In genomic region chr7:129635898-129636640, GRCm38 (mm10) we compare ENCODE assay signal across 25 mouse cellular contexts. TPM values are rescaled to one million over a fixed set of nuclear protein-coding genes. Genes with fewer than 3 reads are reported as not detected.
DNase-seq lines count a peak whose midpoint lies in the region; ATAC-seq and TF ChIP-seq lines count a peak whose summit lies in the region.
"Had no signal": no experiment of that assay in that cellular context is flagged by ENCODE, and none has a peak within 500 bp of the region (broad histone marks: within the 10 kb centered on the region; RNA-seq: fewer than 3 reads in every experiment).

No protein-coding gene starts in this region.

- 0 out of 2 replicates have a peak, but pooled peaks cover 2% of the 10 kb centered on the region for H3K4me1 ChIP-seq in heart, embryonic 10.5 days
- H3K4me1 ChIP-seq in kidney, postnatal 0 days (replicated peaks; ENCODE audit: insufficient read depth, low read length): no peaks in the 10 kb centered on the region
- H3K4me1 ChIP-seq: forebrain, embryonic 12.5 days; forebrain, embryonic 15.5 days; hindbrain, embryonic 13.5 days; intestine, embryonic 15.5 days had no signal

- no peaks in the 10 kb centered on the region for H3K27me3 ChIP-seq in heart, embryonic 10.5 days (ENCODE audit: insufficient read depth, poor library complexity, severe bottlenecking)
- H3K27me3 ChIP-seq in kidney, postnatal 0 days (ENCODE audit: insufficient read depth, low read length): no peaks in the 10 kb centered on the region
- H3K27me3 ChIP-seq: embryonic facial prominence, embryonic 13.5 days; forebrain, embryonic 12.5 days; forebrain, embryonic 15.5 days; hindbrain, embryonic 13.5 days; intestine, embryonic 15.5 days had no signal

- peak; percentile 66 for DNase-seq in heart, embryonic 10.5 days (ENCODE audit: low spot score)
- no peak for DNase-seq in heart, adult 18-20 months
- no peak for DNase-seq in kidney, postnatal 0 days (ENCODE audit: low spot score)
- no peak for DNase-seq in kidney, postnatal 36 days
- no peak for DNase-seq in cerebellum, postnatal 36 days
- no peak for DNase-seq in cerebellum, adult 8-10 months
- DNase-seq: adrenal gland, adult 2 months; adrenal gland, postnatal 14 days; cerebellum, adult 11-12 months; cerebellum, adult 9-10 months; cerebellum, postnatal 14 days; embryo, embryonic 11 days; gastrocnemius, postnatal 25 days had no signal

- no peak for ATAC-seq in kidney, postnatal 0 days (replicated peaks; ENCODE audit: low FRiP score, low read depth)
- 0 out of 2 replicates have a peak, but pooled peaks have one; percentile 10 for ATAC-seq in granulocyte monocyte progenitor cell, adult 5-6 weeks (replicated peaks; ENCODE audit: poor library complexity, severe bottlenecking)
- peak; percentile 35 for ATAC-seq in megakaryocyte, adult 5-6 weeks (ENCODE audit: poor library complexity, severe bottlenecking)
- ATAC-seq: CD4-positive, CD25-positive, alpha-beta regulatory T cell, adult 4 months; forebrain, embryonic 15.5 days; hindbrain, embryonic 16.5 days; intestine, embryonic 15.5 days had no signal

- no peak overlapping the region for H3K9ac ChIP-seq in kidney, postnatal 0 days (ENCODE audit: low read depth, low read length)
- H3K9ac ChIP-seq: embryonic facial prominence, embryonic 13.5 days; forebrain, embryonic 12.5 days; forebrain, embryonic 15.5 days; hindbrain, embryonic 13.5 days; intestine, embryonic 15.5 days had no signal

- TF ChIP-seq CTCF in kidney, postnatal 0 days (IDR thresholded peaks at IDR 0.05; ENCODE audit: low read depth): no peak

- H3K4me2 ChIP-seq in kidney, postnatal 0 days (ENCODE audit: low read length): no peak overlapping the region
- H3K4me2 ChIP-seq: embryonic facial prominence, embryonic 13.5 days; forebrain, embryonic 12.5 days; forebrain, embryonic 15.5 days; hindbrain, embryonic 13.5 days; intestine, embryonic 15.5 days had no signal

- no peaks in the 10 kb centered on the region for H3K9me3 ChIP-seq in heart, embryonic 10.5 days
- no peaks in the 10 kb centered on the region for H3K9me3 ChIP-seq in kidney, postnatal 0 days (replicated peaks; ENCODE audit: low read length)
- H3K9me3 ChIP-seq: embryonic facial prominence, embryonic 10.5 days; embryonic facial prominence, embryonic 13.5 days; forebrain, embryonic 12.5 days; forebrain, embryonic 15.5 days; hindbrain, embryonic 10.5 days; hindbrain, embryonic 13.5 days; intestine, embryonic 15.5 days had no signal

- H3K36me3 ChIP-seq in heart, embryonic 10.5 days: peaks cover 57% of the 10 kb centered on the region
- H3K36me3 ChIP-seq in kidney, postnatal 0 days (ENCODE audit: insufficient read depth, low read length): peaks cover 42% of the 10 kb centered on the region

- 88% methylated on average over 12 of the region's 12 CpGs for WGBS in heart, embryonic 10.5 days
- 53% methylated on average over 12 of the region's 12 CpGs for WGBS in kidney, postnatal 0 days

- no peak overlapping the region; the same call in 1 of the 2 replicates for H3K27ac ChIP-seq in heart, embryonic 10.5 days
- H3K27ac ChIP-seq in kidney, postnatal 0 days: 0 out of 2 replicates have a peak overlapping the region, but pooled peaks have one; percentile 31
- H3K27ac ChIP-seq: embryonic facial prominence, embryonic 10.5 days; embryonic facial prominence, embryonic 13.5 days; forebrain, embryonic 12.5 days; forebrain, embryonic 15.5 days; hindbrain, embryonic 10.5 days; hindbrain, embryonic 13.5 days; intestine, embryonic 15.5 days had no signal

- H3K4me3 ChIP-seq in heart, embryonic 10.5 days: no peak overlapping the region
- no peak overlapping the region for H3K4me3 ChIP-seq in kidney, postnatal 0 days (replicated peaks; ENCODE audit: low read depth, low read length)
- H3K4me3 ChIP-seq: embryonic facial prominence, embryonic 10.5 days; embryonic facial prominence, embryonic 13.5 days; erythroblast, embryonic 14.5 days; forebrain, embryonic 12.5 days; forebrain, embryonic 15.5 days; hindbrain, embryonic 10.5 days; hindbrain, embryonic 13.5 days; intestine, embryonic 15.5 days had no signal

RNA-seq across cellular contexts. Expression of gene Wdr11, which starts 44.4 kb away (rescaled TPM):
- 35.5 and 38.6 TPM in 2 replicates for polyA plus RNA-seq in heart, embryonic 10.5 days (2016; fragmentation: Nextera tagmentation; extraction: Ambion mirVana)
- 10 to 100 TPM; 20.8 to 22.0 TPM for total RNA-seq in heart, adult 18-20 months (2021)
- 32.2 and 33.7 TPM in 2 replicates for polyA plus RNA-seq in kidney, postnatal 0 days (2015; fragmentation: Nextera tagmentation; extraction: Ambion mirVana)
- total RNA-seq in granulocyte monocyte progenitor cell, adult 5-6 weeks (2014; fragmentation: Nextera tagmentation): 29.0 and 32.5 TPM in 2 replicates
- total RNA-seq in granulocyte monocyte progenitor cell, adult 5-6 weeks (2017): 26.9 and 31.6 TPM in 2 replicates
- 24.9 and 30.9 TPM in 2 replicates for total RNA-seq in megakaryocyte, adult 5-6 weeks (2015)
- 24.2 and 27.9 TPM in 2 replicates for total RNA-seq in megakaryocyte, adult 5-6 weeks (2017)
